Mouse (Mus musculus) limb, embryonic 12.5 days (tissue): ENCODE measurements around the gene 1700022I11Rik. TPM values are rescaled to one million over a fixed set of nuclear protein-coding genes. Genes with fewer than 3 reads are reported as not detected.

ENCODE experiments used
- ATAC-seq: fragments of 200-750 bp; cut with Nextera tagmentation; 2 replicates; pipeline ENCODE4 v1.8.0; 2017; ENCODE audit warnings: low read depth, moderate TSS enrichment; ENCODE audit not compliant: insufficient number of reproducible peaks, insufficient read depth, low FRiP score, low TSS enrichment
- H3K27ac ChIP-seq: fragments of 300-500 bp; sonication (generic); 2 replicates; pipeline ENCODE4 v1.5.1; 2016; ENCODE audit warnings: mild to moderate bottlenecking, moderate library complexity
- H3K27me3 ChIP-seq: fragments of 300-500 bp; sonication (generic); 2 replicates; pipeline ENCODE4 v1.6.1; 2016; ENCODE audit warnings: mild to moderate bottlenecking, moderate library complexity
- H3K36me3 ChIP-seq: fragments of 300-500 bp; sonication (generic); 2 replicates; pipeline ENCODE4 v1.6.1; 2016; ENCODE audit warnings: mild to moderate bottlenecking, moderate library complexity
- H3K4me1 ChIP-seq: fragments of 300-500 bp; sonication (generic); replicated peaks from 2 replicates; pipeline ENCODE4 v1.6.1; 2016
- H3K4me2 ChIP-seq: fragments of 300-500 bp; sonication (generic); 2 replicates; pipeline ENCODE4 v1.6.1; 2016; ENCODE audit warnings: mild to moderate bottlenecking, moderate library complexity
- H3K4me3 ChIP-seq: fragments of 300-500 bp; sonication (generic); replicated peaks from 2 replicates; pipeline ENCODE4 v1.5.1; 2016; ENCODE audit warnings: mild to moderate bottlenecking
- H3K9ac ChIP-seq: fragments of 300-500 bp; sonication (generic); replicated peaks from 2 replicates; pipeline ENCODE4 v1.6.1; 2016; ENCODE audit warnings: mild to moderate bottlenecking, moderate library complexity
- H3K9me3 ChIP-seq: fragments of 300-500 bp; sonication (generic); 2 replicates; pipeline ENCODE4 v1.6.1; 2016; ENCODE audit warnings: mild to moderate bottlenecking, moderate library complexity
- WGBS: fragments of 180-500 bp; shearing (Covaris S2); methylation state at CpG from one replicate; pipeline ENCODE4 v1.1.7; 2016; 5-methylcytosine and 5-hydroxymethylcytosine counted together
- polyA plus RNA-seq: library from polyadenylated mRNA; unstranded; fragments of >200 nt; fragmentation: Nextera tagmentation; extraction: Ambion mirVana; gene quantifications from 2 replicates; pipeline ENCODE4 v1.2.1, GENCODE M21; 2016

Gene 1700022I11Rik
- polyA plus RNA-seq, 1 experiment from 2014 or later = 0.78 TPM

DNA sequence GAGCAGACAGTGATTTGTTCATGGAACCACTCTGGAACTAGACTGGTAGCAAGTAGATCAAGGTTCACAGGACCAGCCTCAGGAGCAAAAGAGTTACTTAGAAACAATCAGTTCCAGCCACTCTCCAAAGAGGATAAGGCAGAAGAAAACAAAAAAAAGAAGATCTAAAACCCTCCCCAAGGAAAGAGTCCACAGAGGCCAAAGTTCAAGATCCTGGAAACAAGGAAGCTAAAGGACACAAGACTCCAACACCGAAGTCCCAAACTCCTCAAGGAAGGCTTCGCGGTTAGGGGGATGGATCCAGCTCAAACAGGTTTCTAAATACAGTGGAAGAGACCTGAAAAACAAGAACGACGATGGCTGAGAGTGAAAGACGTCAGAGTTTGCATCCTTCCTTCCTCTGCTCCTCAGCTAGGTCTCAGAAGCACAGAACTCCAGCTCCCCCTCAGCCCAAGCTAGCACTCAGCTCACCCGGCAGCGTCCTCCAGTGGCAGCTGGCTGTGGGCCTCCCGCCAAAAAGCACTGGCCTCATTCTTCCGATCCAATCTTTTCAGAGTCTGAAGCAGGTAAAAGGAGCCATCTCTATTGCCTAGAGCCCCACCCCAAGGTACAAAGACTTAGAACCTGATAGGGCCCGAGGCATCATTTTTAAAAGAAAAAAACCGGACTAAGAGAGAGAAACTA, 33.5 kb downstream of the 1700022I11Rik start:
- ATAC-seq = no peak
- Histone ChIP-seq H3K4me2 (no peak overlapping the region), H3K4me3 (no peak overlapping the region), H3K27ac (no peak overlapping the region), H3K9ac (no peak overlapping the region), H3K36me3 (peaks cover 36% of the 10 kb centered on the region), H3K4me1 (peaks cover 12% of the 10 kb centered on the region), H3K27me3 (no peaks in the 10 kb centered on the region), H3K9me3 (no peaks in the 10 kb centered on the region)
- 78% methylated on average over 12 of the region's 12 CpGs for WGBS

DNA sequence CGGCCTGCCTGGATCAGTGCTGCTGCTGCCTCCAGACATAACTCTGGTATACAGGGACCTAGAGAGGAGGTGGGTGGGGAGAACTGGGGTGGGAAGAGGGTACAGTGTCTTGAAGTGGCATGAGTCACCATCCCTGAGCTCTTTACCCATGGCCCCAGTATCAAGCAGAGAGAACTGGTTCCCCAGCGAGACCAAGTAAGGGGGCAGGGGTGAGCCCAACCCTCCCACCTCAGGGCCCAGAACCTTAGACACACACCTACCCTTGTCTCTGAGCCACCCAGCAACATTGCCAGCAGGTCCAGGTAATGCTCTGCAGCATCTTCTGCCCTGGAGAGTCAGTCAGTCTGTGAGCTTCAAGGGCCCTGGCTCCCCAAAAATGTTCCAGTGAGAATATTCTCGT, 35.5 kb downstream of the 1700022I11Rik start:
- Histone ChIP-seq H3K9ac (no peak overlapping the region), H3K4me3 (no peak overlapping the region), H3K36me3 (peaks cover 36% of the 10 kb centered on the region), H3K4me1 (peaks cover 14% of the 10 kb centered on the region), H3K9me3 (no peaks in the 10 kb centered on the region), H3K4me2 (no peak overlapping the region), H3K27me3 (no peaks in the 10 kb centered on the region), H3K27ac (no peak overlapping the region)
- ATAC-seq = no peak
- 92% methylated on average over 3 of the region's 3 CpGs for WGBS

DNA sequence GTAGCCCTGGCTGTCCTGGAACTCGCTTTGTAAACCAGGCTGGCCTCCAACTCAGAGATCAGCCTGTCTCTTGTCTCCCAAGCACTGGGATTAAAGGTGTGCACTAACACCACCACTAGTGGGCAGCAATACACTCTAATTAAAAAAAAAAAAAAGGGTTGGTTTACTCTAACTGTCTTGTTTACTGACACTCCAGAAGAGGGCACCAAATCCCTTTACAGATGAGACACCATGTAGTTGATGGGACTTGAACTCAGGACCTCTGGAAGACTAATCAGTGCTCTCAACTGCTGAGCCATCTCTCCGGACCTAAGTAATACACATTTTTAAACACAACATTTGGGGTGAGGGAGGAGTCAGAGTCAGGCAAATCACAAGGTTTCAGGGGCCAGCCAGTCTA, 36.4 kb downstream of the 1700022I11Rik start:
- WGBS = 64% methylated on average over 2 of the region's 2 CpGs
- H3K4me1 ChIP-seq = peaks cover 16% of the 10 kb centered on the region
- H3K27ac ChIP-seq = no peak overlapping the region
- H3K4me3 ChIP-seq = no peak overlapping the region
- no peak overlapping the region for H3K9ac ChIP-seq
- no peak for ATAC-seq
- no peaks in the 10 kb centered on the region for H3K9me3 ChIP-seq
- peaks cover 36% of the 10 kb centered on the region for H3K36me3 ChIP-seq
- no peaks in the 10 kb centered on the region for H3K27me3 ChIP-seq
- H3K4me2 ChIP-seq = no peak overlapping the region

DNA sequence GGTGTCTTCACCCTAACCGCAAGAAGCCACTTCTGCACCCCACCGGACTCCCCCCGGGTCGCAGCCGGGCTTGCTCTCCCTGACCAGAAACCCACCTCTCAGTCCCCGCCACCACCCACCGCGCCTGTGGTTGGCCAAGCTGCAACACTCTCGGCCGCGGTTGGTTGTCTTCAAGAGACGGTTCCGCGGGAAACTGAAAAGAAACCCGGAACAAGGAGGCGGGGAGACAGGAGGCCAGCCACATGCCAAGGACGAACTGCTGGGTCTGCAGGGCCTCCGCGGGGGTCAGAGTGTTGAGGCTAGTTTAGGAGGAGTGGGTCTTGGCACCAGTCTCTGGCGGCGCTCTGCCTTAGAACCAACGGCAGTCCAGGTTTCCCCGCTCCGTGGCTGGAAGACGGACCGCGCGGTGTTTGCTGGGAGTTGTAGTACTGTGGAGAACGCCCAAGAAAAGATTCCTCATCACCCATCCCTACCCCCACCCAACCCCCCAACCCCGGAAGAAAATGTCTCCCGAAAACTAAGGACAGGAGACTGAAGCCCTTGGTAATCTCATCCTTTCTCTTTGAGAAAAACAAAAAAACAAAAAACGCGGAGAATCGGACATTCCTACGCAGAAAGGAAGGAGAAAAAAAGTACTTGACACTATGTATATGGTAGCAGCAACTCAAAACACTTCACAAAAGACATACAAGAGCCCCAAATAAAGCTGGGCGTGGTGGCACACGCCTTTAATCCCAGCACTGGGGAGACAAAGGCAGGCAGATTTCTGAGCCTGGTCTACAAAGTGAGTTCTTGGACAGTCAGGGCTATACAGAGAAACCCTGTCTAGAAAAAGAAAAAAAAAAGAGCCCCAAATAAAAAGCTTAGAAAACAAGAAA, 41.0 kb downstream of the 1700022I11Rik start, which contains the start of gene Fancg:
Gene Fancg, minus strand, starts transcription at position 346 of the 878 bp plus-strand sequence.
- peaks cover 17% of the 10 kb centered on the region for H3K4me1 ChIP-seq
- peak; percentile 93 for ATAC-seq
- 2% methylated on average over 37 of the region's 37 CpGs for WGBS

DNA sequence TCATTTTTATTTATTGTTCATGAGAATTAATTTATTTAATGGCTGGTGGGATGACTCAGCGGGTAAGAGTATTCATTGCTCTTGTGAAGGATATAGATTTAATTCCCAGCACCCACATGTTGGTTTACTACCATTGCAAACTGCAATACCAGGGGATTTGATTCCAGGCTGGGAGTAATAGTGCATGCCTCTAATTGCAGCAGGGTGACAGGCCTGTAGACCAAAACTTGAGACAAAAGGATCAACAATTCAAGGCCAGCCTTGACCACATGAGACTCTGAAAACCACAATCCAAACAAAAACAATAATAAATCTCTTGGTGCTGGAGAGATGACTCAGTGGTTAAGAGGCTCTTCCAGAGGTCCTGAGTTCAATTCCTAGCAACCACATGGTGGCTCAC, 42.7 kb downstream of the 1700022I11Rik start:
- peaks cover 17% of the 10 kb centered on the region for H3K4me1 ChIP-seq
- H3K36me3 ChIP-seq = no peaks in the 10 kb centered on the region
- H3K27ac ChIP-seq = no peak overlapping the region
- 97% methylated on average over 1 of the region's 1 CpGs for WGBS
- H3K4me2 ChIP-seq = no peak overlapping the region
- ATAC-seq = no peak
- no peak overlapping the region for H3K9ac ChIP-seq
- H3K4me3 ChIP-seq = no peak overlapping the region
- H3K9me3 ChIP-seq = no peaks in the 10 kb centered on the region
- H3K27me3 ChIP-seq = no peaks in the 10 kb centered on the region

More for the DNA sequence above, 41.0 kb downstream of the 1700022I11Rik start, which contains the start of gene Fancg:
- peaks cover 14% of the 10 kb centered on the region for H3K36me3 ChIP-seq
- peak within 1 kb of the TSS; percentile 79; the same call in 1 of the 2 replicates for H3K27ac ChIP-seq
- no peaks in the 10 kb centered on the region for H3K27me3 ChIP-seq
- peak within 1 kb of the TSS; percentile 70 for H3K4me3 ChIP-seq
- no peaks in the 10 kb centered on the region for H3K9me3 ChIP-seq
- peak within 1 kb of the TSS; percentile 82 for H3K4me2 ChIP-seq
- H3K9ac ChIP-seq = peak within 1 kb of the TSS; percentile 69

DNA sequence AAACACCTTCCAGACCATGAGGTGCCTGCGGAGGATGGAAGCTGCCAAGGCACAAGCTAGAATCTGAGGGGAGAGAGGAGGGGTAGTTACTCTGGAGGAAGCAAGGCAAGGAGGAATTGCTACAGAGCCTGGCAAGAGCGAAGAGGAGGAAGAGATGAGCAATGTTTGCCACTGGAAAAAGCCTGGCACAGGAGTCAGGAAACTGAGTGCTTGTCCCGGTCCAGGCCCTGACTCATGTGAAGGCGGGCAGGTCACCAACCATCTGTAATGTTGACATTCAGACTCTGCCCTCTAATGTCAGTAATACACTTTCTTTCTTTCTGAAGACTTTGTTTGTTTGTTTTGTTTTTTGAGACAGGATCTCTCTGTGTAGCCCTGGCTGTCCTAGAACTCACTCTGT, 48.8 kb downstream of the 1700022I11Rik start:
- Histone ChIP-seq H3K4me2 (no peak overlapping the region), H3K9me3 (no peaks in the 10 kb centered on the region), H3K9ac (no peak overlapping the region), H3K27ac (no peak overlapping the region), H3K27me3 (no peaks in the 10 kb centered on the region), H3K36me3 (peaks cover 61% of the 10 kb centered on the region), H3K4me1 (no peaks in the 10 kb centered on the region), H3K4me3 (no peak overlapping the region)
- 95% methylated on average over 4 of the region's 4 CpGs for WGBS
- ATAC-seq = no peak

DNA sequence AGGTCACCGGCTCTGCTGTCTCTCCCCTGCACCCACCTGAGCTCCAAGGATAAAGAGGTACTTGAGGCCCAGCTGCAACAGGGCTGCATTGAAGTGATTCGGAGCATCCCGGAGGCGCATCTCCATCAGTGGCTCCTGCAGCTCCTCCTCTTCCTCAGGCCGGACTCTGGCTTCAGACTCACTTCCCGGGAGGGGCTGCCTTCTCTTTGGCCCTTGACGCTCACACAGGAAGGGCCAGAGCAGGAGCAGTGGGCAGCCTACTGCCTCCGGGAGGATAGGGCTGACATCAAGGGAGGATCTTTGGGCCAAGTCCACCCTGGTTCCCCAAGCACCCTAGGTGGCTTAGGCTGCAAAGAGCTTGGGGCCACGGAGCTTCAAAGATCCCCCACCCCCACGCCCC, 49.8 kb downstream of the 1700022I11Rik start:
- no peak overlapping the region for H3K9ac ChIP-seq
- no peak overlapping the region for H3K27ac ChIP-seq
- H3K4me3 ChIP-seq = no peak overlapping the region
- no peaks in the 10 kb centered on the region for H3K9me3 ChIP-seq
- ATAC-seq = no peak
- whole genome bisulfite sequencing = 92% methylated on average over 10 of the region's 10 CpGs
- H3K36me3 ChIP-seq = peaks cover 70% of the 10 kb centered on the region
- no peaks in the 10 kb centered on the region for H3K4me1 ChIP-seq
- H3K27me3 ChIP-seq = no peaks in the 10 kb centered on the region
- H3K4me2 ChIP-seq = no peak overlapping the region

DNA sequence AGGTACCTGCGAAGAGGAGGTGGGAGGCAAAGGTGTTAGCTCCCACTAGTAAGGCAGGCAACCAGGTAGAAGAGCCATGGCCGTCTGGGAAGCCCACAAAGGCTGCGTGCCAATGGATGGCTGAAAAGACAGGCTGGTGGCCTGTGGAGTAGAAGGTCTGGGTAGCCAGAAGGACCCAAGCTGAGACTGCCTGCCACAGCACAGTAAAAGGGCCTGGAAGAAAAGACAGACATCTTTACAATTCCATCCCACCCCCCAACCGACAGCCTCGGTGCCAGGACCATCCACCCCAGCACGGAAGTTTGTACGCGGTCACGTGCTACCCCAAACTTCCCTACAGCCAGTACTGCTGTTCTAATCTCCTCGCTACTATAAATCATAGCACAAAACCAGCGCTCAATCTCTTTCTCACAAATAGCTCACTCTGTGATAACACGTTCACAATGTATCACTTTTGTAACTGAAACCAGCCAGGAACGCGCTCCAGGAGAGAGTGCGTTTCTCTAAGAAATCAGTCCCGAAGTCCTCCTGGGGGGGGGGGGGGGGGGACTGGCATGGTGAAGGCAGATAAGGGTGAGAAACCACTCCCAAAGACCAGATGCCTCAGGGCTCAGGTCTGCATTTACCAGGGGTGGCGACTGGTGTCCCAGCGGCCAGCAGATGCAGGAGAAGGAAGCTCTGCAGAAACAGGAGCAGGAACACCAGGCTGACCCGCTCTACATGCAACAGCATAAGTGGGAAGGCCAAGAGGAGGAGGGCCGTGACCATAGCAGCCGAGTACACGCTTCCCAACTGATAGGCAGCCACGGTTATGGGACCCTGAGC, 50.4 kb downstream of the 1700022I11Rik start:
- Histone ChIP-seq H3K9ac (no peak overlapping the region), H3K4me3 (no peak overlapping the region), H3K36me3 (peaks cover 75% of the 10 kb centered on the region), H3K27me3 (no peaks in the 10 kb centered on the region), H3K4me2 (no peak overlapping the region), H3K9me3 (no peaks in the 10 kb centered on the region), H3K27ac (no peak overlapping the region), H3K4me1 (peaks cover 7% of the 10 kb centered on the region)
- no peak for ATAC-seq
- WGBS = 91% methylated on average over 23 of the region's 23 CpGs

DNA sequence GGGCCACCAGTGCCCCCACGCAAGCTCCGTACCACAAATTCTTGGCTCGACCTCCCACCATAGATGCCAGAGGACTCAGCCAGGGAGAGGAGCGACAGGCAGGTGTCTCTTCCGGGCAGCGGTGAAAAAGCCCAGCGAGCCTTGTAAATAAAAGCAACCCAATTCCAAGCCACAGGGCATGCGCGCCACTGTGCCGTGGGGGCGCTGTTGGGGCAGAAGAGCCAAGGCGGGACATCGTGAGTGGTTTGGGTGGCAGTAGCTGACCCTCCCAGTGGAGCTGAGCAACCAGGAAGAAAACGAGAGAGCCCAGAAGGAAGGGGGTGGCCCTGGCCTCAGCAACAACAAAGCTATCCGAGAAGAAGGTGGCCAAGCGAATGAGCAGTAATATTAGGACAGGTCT, 51.5 kb downstream of the 1700022I11Rik start:
- Histone ChIP-seq H3K9ac (no peak overlapping the region), H3K27ac (no peak overlapping the region), H3K4me2 (no peak overlapping the region), H3K36me3 (peaks cover 75% of the 10 kb centered on the region), H3K9me3 (no peaks in the 10 kb centered on the region), H3K4me3 (no peak overlapping the region), H3K4me1 (peaks cover 9% of the 10 kb centered on the region), H3K27me3 (no peaks in the 10 kb centered on the region)
- ATAC-seq = no peak
- WGBS = 86% methylated on average over 16 of the region's 16 CpGs

DNA sequence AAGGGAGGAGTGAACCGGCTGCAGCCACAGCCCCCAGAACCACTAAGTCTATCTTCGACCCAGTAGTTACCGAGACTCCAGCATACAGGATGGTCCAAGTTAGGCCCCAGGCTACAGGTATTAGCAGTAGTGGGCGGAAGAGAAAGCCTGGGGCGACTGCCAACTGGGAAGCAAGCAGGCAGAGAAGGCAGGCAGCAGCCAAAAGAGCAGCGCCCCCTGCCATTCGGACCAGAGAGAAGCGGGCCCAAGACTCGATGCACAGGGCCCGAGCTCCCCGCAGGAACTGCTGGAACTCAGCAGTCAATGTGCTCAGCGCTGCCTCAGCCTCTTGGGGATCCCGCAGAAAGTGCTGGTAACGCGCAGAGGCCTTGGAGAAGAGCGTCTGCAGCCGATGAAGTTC, 51.9 kb downstream of the 1700022I11Rik start:
- Histone ChIP-seq H3K9me3 (no peaks in the 10 kb centered on the region), H3K27ac (no peak overlapping the region), H3K27me3 (no peaks in the 10 kb centered on the region), H3K36me3 (peaks cover 75% of the 10 kb centered on the region), H3K4me3 (no peak overlapping the region), H3K4me1 (peaks cover 9% of the 10 kb centered on the region), H3K4me2 (no peak overlapping the region), H3K9ac (no peak overlapping the region)
- no peak for ATAC-seq
- WGBS = 80% methylated on average over 17 of the region's 17 CpGs

DNA sequence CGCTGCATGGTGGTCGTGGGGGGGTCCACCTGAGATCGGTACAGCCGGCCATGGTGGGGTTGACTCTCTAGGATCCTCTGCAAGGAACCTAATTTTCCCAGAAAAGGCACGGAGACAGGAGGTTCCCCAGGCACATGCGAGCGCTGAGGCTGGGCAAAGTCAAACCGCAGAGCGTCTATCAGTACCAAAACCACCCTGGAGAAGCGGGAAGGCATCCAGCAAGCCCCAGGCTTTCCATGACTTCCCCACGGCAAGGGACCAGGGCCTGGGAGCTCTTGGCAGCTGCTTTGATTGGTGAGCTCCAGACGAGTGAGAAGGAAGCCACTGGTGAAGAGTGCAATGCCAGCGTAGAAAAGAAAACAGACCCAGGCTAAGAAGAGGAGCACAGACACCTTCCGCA, 55.3 kb downstream of the 1700022I11Rik start:
- peak overlapping the region; percentile 64; the same call in 1 of the 2 replicates for H3K9ac ChIP-seq
- peak overlapping the region; percentile 74 for H3K4me2 ChIP-seq
- no peaks in the 10 kb centered on the region for H3K9me3 ChIP-seq
- H3K27ac ChIP-seq = 0 out of 2 replicates have a peak overlapping the region, but pooled peaks have one; percentile 20
- WGBS = 78% methylated on average over 14 of the region's 14 CpGs
- ATAC-seq = no peak
- no peaks in the 10 kb centered on the region for H3K27me3 ChIP-seq
- H3K4me1 ChIP-seq = peaks cover 9% of the 10 kb centered on the region
- peaks cover 82% of the 10 kb centered on the region for H3K36me3 ChIP-seq
- H3K4me3 ChIP-seq = peak overlapping the region; percentile 61
